Mouse (Mus musculus) heart, postnatal 0 days (tissue): ENCODE measurements at regions not wholly inside any gene's neighbourhood (a gene's known extent, or its start where the extent isn't known, plus 50 kb on each side); places are given as distances from the start of the nearest gene placed in this dataset.

Experiments
- ATAC-seq: fragments of 200-750 bp; cut with Nextera tagmentation; 2 replicates; pipeline ENCODE4 v1.8.0; 2017; ENCODE audit warnings: low read depth, moderate number of reproducible peaks, moderate library complexity; ENCODE audit not compliant: insufficient read depth
- DNase-seq: peaks from one replicate; pipeline ENCODE4 v3.0.0-alpha.2; 2016; ENCODE audit warnings: low spot score
- H3K27ac ChIP-seq: fragments of 300-500 bp; sonication (generic); 2 replicates; pipeline ENCODE4 v1.5.1; 2014; ENCODE audit warnings: low read depth, mild to moderate bottlenecking
- H3K27me3 ChIP-seq: fragments of 300-500 bp; sonication (generic); 2 replicates; pipeline ENCODE4 v1.6.1; 2014; ENCODE audit warnings: low read length, mixed read lengths; ENCODE audit not compliant: control insufficient read depth, insufficient read depth
- H3K36me3 ChIP-seq: fragments of 300-500 bp; sonication (generic); replicated peaks from 2 replicates; pipeline ENCODE4 v1.6.1; 2014; ENCODE audit warnings: low read length, mixed read lengths; ENCODE audit not compliant: control insufficient read depth, insufficient read depth
- H3K4me1 ChIP-seq: fragments of 300-500 bp; sonication (generic); 2 replicates; pipeline ENCODE4 v1.6.1; 2014; ENCODE audit warnings: antibody characterized with exemption; ENCODE audit not compliant: control insufficient read depth, insufficient read depth
- H3K4me2 ChIP-seq: fragments of 300-500 bp; sonication (generic); 2 replicates; pipeline ENCODE4 v1.6.1; 2014; ENCODE audit warnings: low read depth, mild to moderate bottlenecking, low read length, moderate library complexity
- H3K4me3 ChIP-seq: fragments of 300-500 bp; sonication (generic); 2 replicates; pipeline ENCODE4 v1.5.1; 2014; ENCODE audit warnings: low read depth, low read length
- H3K9ac ChIP-seq: fragments of 300-500 bp; sonication (generic); replicated peaks from 2 replicates; pipeline ENCODE4 v1.6.1; 2014; ENCODE audit warnings: low read depth, low read length, mixed read lengths
- H3K9me3 ChIP-seq: fragments of 300-500 bp; sonication (generic); replicated peaks from 2 replicates; pipeline ENCODE4 v1.6.1; 2016; ENCODE audit warnings: low read length; ENCODE audit not compliant: control insufficient read depth
- CTCF ChIP-seq: IDR thresholded peaks from 2 replicates; pipeline ENCODE4 v1.5.1; 2016; ENCODE audit warnings: antibody characterized with exemption, control low read depth, low read depth
- EP300 ChIP-seq: IDR thresholded peaks from 2 replicates; pipeline ENCODE4 v1.6.1; 2016; ENCODE audit warnings: antibody characterized with exemption, low read depth
- WGBS: fragments of 180-500 bp; shearing (Covaris S2); extraction: QIAGEN DNeasy Blood & Tissue Kit; methylation state at CpG from one replicate; pipeline ENCODE4 v1.1.7; 2014; 5-methylcytosine and 5-hydroxymethylcytosine counted together

DNA sequence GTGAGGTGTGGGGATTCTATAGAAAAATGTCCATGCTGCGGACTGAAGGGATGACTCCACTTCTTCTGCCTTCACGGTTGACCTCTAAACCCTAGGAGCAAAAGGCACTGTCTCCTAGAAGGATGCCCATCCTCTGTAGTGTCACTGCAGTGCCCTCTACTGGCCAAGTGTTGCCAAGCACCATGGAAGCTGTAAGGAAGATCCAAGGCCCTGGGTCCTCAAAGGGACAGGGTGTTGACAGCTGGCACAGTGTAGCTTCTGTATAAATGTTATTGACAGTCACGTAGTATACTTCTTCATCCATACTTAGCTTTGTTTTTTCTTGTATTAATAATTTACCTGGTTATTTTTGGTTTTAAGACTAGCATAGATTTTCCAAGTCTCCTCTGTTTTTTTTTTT is 299.1 kb downstream of the Zfp706 start:
- no peak overlapping the region for H3K27ac ChIP-seq
- no peaks in the 10 kb centered on the region for H3K27me3 ChIP-seq
- no peak for ATAC-seq
- H3K9ac ChIP-seq, result no peak overlapping the region
- H3K9me3 ChIP-seq, result no peaks in the 10 kb centered on the region
- H3K36me3 ChIP-seq, result no peaks in the 10 kb centered on the region
- DNase-seq, result no peak
- H3K4me3 ChIP-seq, result no peak overlapping the region
- no peak overlapping the region for H3K4me2 ChIP-seq
- WGBS, result 18% methylated on average over 3 of the region's 3 CpGs
- no peaks in the 10 kb centered on the region for H3K4me1 ChIP-seq
- TF ChIP-seq CTCF (peak; percentile 93), EP300 (no peak)

DNA sequence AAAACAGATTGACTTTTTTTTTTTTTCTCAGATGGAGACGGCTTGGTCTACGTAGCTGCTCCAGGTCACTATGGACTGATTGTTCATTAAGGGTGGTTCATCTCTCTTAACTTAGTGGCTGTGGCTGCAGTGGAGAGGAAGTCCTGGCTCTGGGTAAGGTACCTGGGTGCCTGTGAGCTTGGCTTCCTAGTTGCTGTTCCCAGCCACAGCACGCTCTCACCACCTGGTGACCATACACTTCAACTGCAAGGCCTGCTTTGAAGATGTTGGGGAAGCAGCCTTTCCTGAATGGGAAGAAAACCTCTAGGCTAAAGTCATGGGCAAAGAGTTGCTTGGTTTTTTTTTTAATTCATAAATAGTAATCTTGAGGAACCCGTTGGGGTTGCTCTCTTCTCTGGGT is 301.6 kb downstream of the Zfp706 start:
- ATAC-seq (peak; percentile 82), DNase-seq (peak; percentile 75)
- H3K27ac ChIP-seq, result no peak overlapping the region
- H3K4me3 ChIP-seq, result no peak overlapping the region
- TF ChIP-seq CTCF (peak; percentile 92), EP300 (no peak)
- no peaks in the 10 kb centered on the region for H3K27me3 ChIP-seq
- H3K4me2 ChIP-seq, result no peak overlapping the region
- no peaks in the 10 kb centered on the region for H3K4me1 ChIP-seq
- no peaks in the 10 kb centered on the region for H3K36me3 ChIP-seq
- no peaks in the 10 kb centered on the region for H3K9me3 ChIP-seq
- no peak overlapping the region for H3K9ac ChIP-seq
- 43% methylated on average over 4 of the region's 4 CpGs for WGBS

DNA sequence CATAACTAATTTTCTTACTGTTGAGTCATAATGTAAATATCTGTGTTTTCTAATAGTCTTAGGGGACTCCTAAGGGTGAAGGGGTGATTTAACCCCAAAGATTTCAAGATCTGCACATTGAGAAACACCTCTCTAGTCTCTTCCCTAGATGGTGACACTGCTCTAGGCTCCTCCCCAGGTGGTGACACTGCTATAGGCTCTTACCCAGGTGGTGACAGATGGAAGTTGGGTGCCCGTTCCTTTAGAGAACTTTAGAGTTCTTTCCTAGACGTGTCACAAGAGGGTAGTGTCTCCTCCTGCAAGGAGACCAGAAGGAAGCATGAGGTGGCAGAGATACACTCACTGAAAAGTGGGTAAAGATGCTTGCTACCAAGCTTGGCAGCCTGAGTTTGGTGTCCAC is 302.2 kb downstream of the Zfp706 start:
- no peaks in the 10 kb centered on the region for H3K4me1 ChIP-seq
- no peaks in the 10 kb centered on the region for H3K36me3 ChIP-seq
- DNase-seq (no peak), ATAC-seq (no peak)
- no peak overlapping the region for H3K4me2 ChIP-seq
- H3K4me3 ChIP-seq, result no peak overlapping the region
- no peak overlapping the region for H3K27ac ChIP-seq
- WGBS, result 19% methylated on average over 2 of the region's 2 CpGs
- TF ChIP-seq CTCF (no peak), EP300 (no peak)
- H3K9ac ChIP-seq, result no peak overlapping the region
- no peaks in the 10 kb centered on the region for H3K9me3 ChIP-seq
- H3K27me3 ChIP-seq, result no peaks in the 10 kb centered on the region

DNA sequence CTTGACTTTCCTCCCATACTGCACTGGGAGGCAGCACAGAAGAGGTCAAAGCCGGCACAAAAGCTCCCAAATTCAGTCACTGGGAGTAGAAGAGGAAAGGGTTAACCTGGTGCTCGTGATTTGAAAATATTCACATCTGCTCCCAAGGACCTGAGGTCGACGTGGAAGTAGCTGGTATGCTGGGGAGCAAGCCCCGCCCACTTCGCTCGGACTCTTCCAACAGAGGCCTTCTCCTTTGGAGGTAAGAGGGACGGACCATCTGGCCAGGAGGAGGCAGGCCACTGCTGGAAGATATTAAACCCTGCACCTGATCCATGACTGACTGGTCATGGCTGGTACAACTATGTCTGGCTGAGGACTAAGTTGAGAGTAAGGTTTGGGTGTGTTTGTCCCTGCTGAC is 305.7 kb downstream of the Zfp706 start:
- Histone ChIP-seq H3K4me3 (no peak overlapping the region), H3K36me3 (no peaks in the 10 kb centered on the region), H3K27ac (no peak overlapping the region), H3K27me3 (no peaks in the 10 kb centered on the region), H3K9me3 (no peaks in the 10 kb centered on the region), H3K4me2 (no peak overlapping the region), H3K9ac (no peak overlapping the region), H3K4me1 (no peaks in the 10 kb centered on the region)
- TF ChIP-seq CTCF (no peak), EP300 (no peak)
- DNase-seq (no peak), ATAC-seq (no peak)
- 43% methylated on average over 8 of the region's 8 CpGs for WGBS

DNA sequence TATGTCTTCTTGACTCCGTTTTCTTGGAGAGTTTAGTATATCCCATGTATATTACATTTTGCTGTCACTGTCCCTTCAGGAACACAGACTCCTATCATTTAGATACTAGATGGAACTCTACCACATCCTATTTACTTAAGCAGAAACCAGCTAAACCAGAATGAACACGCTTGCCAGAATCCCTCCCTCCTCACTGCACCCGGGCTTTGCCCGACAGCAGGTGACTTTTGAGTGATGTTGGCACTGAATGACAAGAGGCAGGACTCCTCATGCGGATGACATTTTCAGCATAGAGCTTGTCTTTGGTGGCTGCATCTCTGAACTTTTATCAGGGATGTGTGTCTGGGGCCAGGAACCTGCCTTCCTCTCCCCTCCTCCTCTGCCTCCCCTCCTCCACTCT is 307.4 kb downstream of the Zfp706 start:
- Histone ChIP-seq H3K27me3 (no peaks in the 10 kb centered on the region), H3K27ac (no peak overlapping the region), H3K9me3 (no peaks in the 10 kb centered on the region), H3K36me3 (no peaks in the 10 kb centered on the region), H3K4me3 (no peak overlapping the region), H3K4me1 (peaks cover 3% of the 10 kb centered on the region; the same call in 1 of the 2 replicates), H3K9ac (no peak overlapping the region), H3K4me2 (no peak overlapping the region)
- DNase-seq (no peak), ATAC-seq (no peak)
- WGBS, result 63% methylated on average over 5 of the region's 5 CpGs
- no peak for TF ChIP-seq CTCF
- no peak for TF ChIP-seq EP300
